Mouse (Mus musculus): ENCODE data around the gene Clec4n.
"Not testable (repeated sequence)": the region's sequence is repeated elsewhere in the genome, so short reads cannot be mapped to it uniquely, and the experiment has no call there.

Clec4n gene

GRCm38 (mm10) chr6:123261555-123262161 lies 32.0 kb downstream of the Clec4n start, which contains the start of gene Clec4d:
Gene Clec4d (plus strand): TSS chr6:123262111.
- no peaks in the 10 kb centered on the region for H3K36me3 ChIP-seq (ENCODE audit: control insufficient read depth, insufficient read depth, low read length, poor library complexity, severe bottlenecking)
- no peak for DNase-seq (ENCODE audit: low read depth, low spot score)
- H3K27me3 ChIP-seq (ENCODE audit: control insufficient read depth, insufficient read depth, low read length, poor library complexity, severe bottlenecking) = no peaks in the 10 kb centered on the region; the same call in 1 of the 2 replicates

- no peaks in the 10 kb centered on the region for H3K36me3 ChIP-seq (ENCODE audit: control insufficient read depth, insufficient read depth, low read length, poor library complexity, severe bottlenecking)
- H3K27me3 ChIP-seq (ENCODE audit: control insufficient read depth, insufficient read depth, low read length, poor library complexity, severe bottlenecking) = no peaks in the 10 kb centered on the region; the same call in 1 of the 2 replicates
- DNase-seq (ENCODE audit: low read depth, low spot score) = no peak
Observed at GRCm38 (mm10) chr6:123264194-123264593, 34.6 kb downstream of the Clec4n start.

- no peaks in the 10 kb centered on the region for H3K36me3 ChIP-seq (ENCODE audit: control insufficient read depth, insufficient read depth, low read length, poor library complexity, severe bottlenecking)
- no peaks in the 10 kb centered on the region; the same call in 1 of the 2 replicates for H3K27me3 ChIP-seq (ENCODE audit: control insufficient read depth, insufficient read depth, low read length, poor library complexity, severe bottlenecking)
- no peak for DNase-seq (ENCODE audit: low read depth, low spot score)
Observed at GRCm38 (mm10) chr6:123265809-123266208, 36.2 kb downstream of the Clec4n start.

- H3K36me3 ChIP-seq (ENCODE audit: control insufficient read depth, insufficient read depth, low read length, poor library complexity, severe bottlenecking) = no peaks in the 10 kb centered on the region
- H3K27me3 ChIP-seq (ENCODE audit: control insufficient read depth, insufficient read depth, low read length, poor library complexity, severe bottlenecking) = no peaks in the 10 kb centered on the region; the same call in 1 of the 2 replicates
Observed at GRCm38 (mm10) chr6:123266945-123267344, 37.3 kb downstream of the Clec4n start.

GRCm38 (mm10) chr6:123279443-123279842 lies 49.8 kb downstream of the Clec4n start:
- H3K27me3 ChIP-seq (ENCODE audit: control insufficient read depth, insufficient read depth, low read length, poor library complexity, severe bottlenecking) = no peaks in the 10 kb centered on the region

More at GRCm38 (mm10) chr6:123266945-123267344, 37.3 kb downstream of the Clec4n start:
- DNase-seq (ENCODE audit: low read depth, low spot score) = no peak

GRCm38 (mm10) chr6:123286311-123286710 lies 56.7 kb downstream of the Clec4n start:
- H3K27me3 ChIP-seq (ENCODE audit: control insufficient read depth, insufficient read depth, low read length, poor library complexity, severe bottlenecking) = no peaks in the 10 kb centered on the region
- no peak for DNase-seq (ENCODE audit: low read depth, low spot score)
- H3K36me3 ChIP-seq (ENCODE audit: control insufficient read depth, insufficient read depth, low read length, poor library complexity, severe bottlenecking) = no peaks in the 10 kb centered on the region

More at GRCm38 (mm10) chr6:123279443-123279842, 49.8 kb downstream of the Clec4n start:
- no peaks in the 10 kb centered on the region for H3K36me3 ChIP-seq (ENCODE audit: control insufficient read depth, insufficient read depth, low read length, poor library complexity, severe bottlenecking)
- DNase-seq (ENCODE audit: low read depth, low spot score) = no peak

- DNase-seq (ENCODE audit: low read depth, low spot score) = no peak
- Histone ChIP-seq H3K27me3 (ENCODE audit: control insufficient read depth, insufficient read depth, low read length, poor library complexity, severe bottlenecking) (no peaks in the 10 kb centered on the region), H3K36me3 (ENCODE audit: control insufficient read depth, insufficient read depth, low read length, poor library complexity, severe bottlenecking) (no peaks in the 10 kb centered on the region)
Observed at GRCm38 (mm10) chr6:123288931-123289330, 59.3 kb downstream of the Clec4n start.

GRCm38 (mm10) chr6:123289753-123290152 lies 60.1 kb downstream of the Clec4n start, which contains the start of gene Clec4e:
Gene Clec4e (minus strand): TSS chr6:123289870.
- Histone ChIP-seq H3K27me3 (ENCODE audit: control insufficient read depth, insufficient read depth, low read length, poor library complexity, severe bottlenecking) (no peaks in the 10 kb centered on the region), H3K36me3 (ENCODE audit: control insufficient read depth, insufficient read depth, low read length, poor library complexity, severe bottlenecking) (no peaks in the 10 kb centered on the region)
- DNase-seq (ENCODE audit: low read depth, low spot score) = no peak

GRCm38 (mm10) chr6:123292751-123293400 lies 63.2 kb downstream of the Clec4n start:
- H3K27me3 ChIP-seq (ENCODE audit: control insufficient read depth, insufficient read depth, low read length, poor library complexity, severe bottlenecking) = no peaks in the 10 kb centered on the region
- H3K36me3 ChIP-seq (ENCODE audit: control insufficient read depth, insufficient read depth, low read length, poor library complexity, severe bottlenecking) = no peaks in the 10 kb centered on the region
- DNase-seq (ENCODE audit: low read depth, low spot score) = no peak

- not testable (repeated sequence) for H3K36me3 ChIP-seq (ENCODE audit: control insufficient read depth, insufficient read depth, low read length, poor library complexity, severe bottlenecking); DNase-seq (ENCODE audit: low read depth, low spot score)
Observed at GRCm38 (mm10) chr6:123293509-123293908, 63.9 kb downstream of the Clec4n start.

More at GRCm38 (mm10) chr6:123293509-123293908, 63.9 kb downstream of the Clec4n start:
- not testable (repeated sequence) for H3K27me3 ChIP-seq (ENCODE audit: control insufficient read depth, insufficient read depth, low read length, poor library complexity, severe bottlenecking)

Data from splenic B cell, adult 2 months (primary cell).